Mouse (Mus musculus) G1E (cell line): ENCODE measurements around the gene Btd. TPM values are rescaled to one million over a fixed set of nuclear protein-coding genes. Genes with fewer than 3 reads are reported as not detected.
A peak's percentile ranks its signal among the peaks of the same experiment; 100 is the strongest.

Experiments
- ATAC-seq: 2 replicates; pipeline ENCODE4 v1.8.0; 2016; ENCODE audit warnings: mild to moderate bottlenecking; ENCODE audit not compliant: insufficient number of reproducible peaks, poor library complexity, low FRiP score, severe bottlenecking; ENCODE audit errors: extremely low read depth
- DNase-seq: peaks from one replicate; pipeline ENCODE4 v3.0.0; 2012; ENCODE audit warnings: low spot score
- H3K27me3 ChIP-seq: 2 replicates; pipeline ENCODE4 v1.6.1; 2012; ENCODE audit warnings: mild to moderate bottlenecking, low read length, inconsistent platforms; ENCODE audit not compliant: insufficient read depth
- H3K36me3 ChIP-seq: replicated peaks from 2 replicates; pipeline ENCODE3; 2012; ENCODE audit warnings: mild to moderate bottlenecking, inconsistent platforms
- H3K4me1 ChIP-seq: 2 replicates; pipeline ENCODE4 v1.6.1; 2012; ENCODE audit warnings: low read depth, low read length, inconsistent platforms, mixed read lengths; ENCODE audit not compliant: insufficient read depth
- H3K4me3 ChIP-seq: 2 replicates; pipeline ENCODE4 v1.5.1; 2012; ENCODE audit warnings: low read depth, mild to moderate bottlenecking, inconsistent platforms, low read length, moderate library complexity, mixed read lengths
- H3K9me3 ChIP-seq: replicated peaks from 2 replicates; pipeline ENCODE4 v1.6.1; 2012; ENCODE audit warnings: inconsistent platforms
- CTCF ChIP-seq: IDR thresholded peaks from 2 replicates; pipeline ENCODE4 v1.5.1; 2012; ENCODE audit warnings: low read depth, low read length, inconsistent platforms, mixed read lengths
- GATA1 ChIP-seq: IDR thresholded peaks from 2 replicates; pipeline ENCODE4 v1.6.1; 2012; ENCODE audit warnings: borderline replicate concordance, low read length, inconsistent platforms, mixed read lengths
- GATA2 ChIP-seq: IDR thresholded peaks from 2 replicates; pipeline ENCODE4 v1.6.1; 2012; ENCODE audit warnings: low read depth, low read length, inconsistent platforms, borderline replicate concordance
- POLR2AphosphoS5 ChIP-seq: IDR thresholded peaks from 2 replicates; pipeline ENCODE4 v1.6.1; 2012; ENCODE audit warnings: low read depth, low read length, inconsistent platforms; ENCODE audit not compliant: insufficient replicate concordance
- TAL1 ChIP-seq: conservative IDR thresholded peaks from 2 replicates; pipeline ENCODE4 v1.6.1; 2012; ENCODE audit warnings: low read depth, low read length, inconsistent platforms, mixed read lengths
- polyA plus RNA-seq: library from polyadenylated mRNA; stranded (reverse); fragments of >175 nt; gene quantifications from 2 replicates; pipeline ENCODE4 v1.2.3, GENCODE M21; 2012
- total RNA-seq, 2 experiments: library from RNA; stranded (forward) in 1 of 2; stranded (reverse) in 1 of 2; fragments of 200-1000 nt in 1 of 2; fragments of >200 nt in 1 of 2; fragmentation: Nextera tagmentation in 1 of 2; gene quantifications; 2 replicates each; pipeline ENCODE4 v1.2.3; 2014 to 2017

Btd gene
- total and polyA plus RNA-seq, 3 experiments = 4.2 to 17.1 (median 14.7) TPM

GRCm38 (mm10) chr14:31692536-31692935 lies 51.7 kb downstream of the Btd start:
- H3K4me3 ChIP-seq = no peak overlapping the region
- peaks cover 17% of the 10 kb centered on the region for H3K4me1 ChIP-seq
- DNase-seq (no peak), ATAC-seq (no peak)
- TF ChIP-seq GATA2 (no peak), TAL1 (no peak), POLR2AphosphoS5 (no peak), GATA1 (no peak), CTCF (no peak)
- H3K36me3 ChIP-seq = peaks cover 17% of the 10 kb centered on the region
- H3K27me3 ChIP-seq = no peaks in the 10 kb centered on the region
- no peaks in the 10 kb centered on the region for H3K9me3 ChIP-seq

- H3K4me1 ChIP-seq = peaks cover 24% of the 10 kb centered on the region
- H3K4me3 ChIP-seq = no peak overlapping the region
- no peak for DNase-seq
- ATAC-seq = no peak
- no peaks in the 10 kb centered on the region for H3K9me3 ChIP-seq
- H3K36me3 ChIP-seq = peaks cover 44% of the 10 kb centered on the region
- H3K27me3 ChIP-seq = no peaks in the 10 kb centered on the region
- TF ChIP-seq GATA2 (no peak), POLR2AphosphoS5 (no peak), TAL1 (no peak), CTCF (no peak), GATA1 (no peak)
Measured at GRCm38 (mm10) chr14:31696206-31696984, 55.6 kb downstream of the Btd start.

GRCm38 (mm10) chr14:31696985-31697303 lies 56.1 kb downstream of the Btd start:
- Histone ChIP-seq H3K36me3 (peaks cover 49% of the 10 kb centered on the region), H3K27me3 (no peaks in the 10 kb centered on the region), H3K4me3 (no peak overlapping the region), H3K9me3 (no peaks in the 10 kb centered on the region), H3K4me1 (peaks cover 24% of the 10 kb centered on the region)
- DNase-seq = no peak
- ATAC-seq = no peak
- TF ChIP-seq CTCF (no peak), TAL1 (no peak), GATA1 (no peak), POLR2AphosphoS5 (no peak), GATA2 (no peak)

- DNase-seq (no peak), ATAC-seq (no peak)
- Histone ChIP-seq H3K4me3 (no peak overlapping the region), H3K27me3 (no peaks in the 10 kb centered on the region), H3K9me3 (no peaks in the 10 kb centered on the region), H3K36me3 (peaks cover 53% of the 10 kb centered on the region), H3K4me1 (peaks cover 24% of the 10 kb centered on the region)
- no peak for TF ChIP-seq CTCF
- TF ChIP-seq GATA1 = no peak
- no peak for TF ChIP-seq TAL1
- no peak for TF ChIP-seq POLR2AphosphoS5
- no peak for TF ChIP-seq GATA2
Measured at GRCm38 (mm10) chr14:31697346-31697745, 56.5 kb downstream of the Btd start.

- Histone ChIP-seq H3K9me3 (no peaks in the 10 kb centered on the region), H3K4me1 (peaks cover 24% of the 10 kb centered on the region), H3K27me3 (no peaks in the 10 kb centered on the region), H3K36me3 (peaks cover 57% of the 10 kb centered on the region), H3K4me3 (no peak overlapping the region)
- no peak for TF ChIP-seq GATA1
- TF ChIP-seq POLR2AphosphoS5 = no peak
- TF ChIP-seq GATA2 = no peak
- no peak for TF ChIP-seq TAL1
- TF ChIP-seq CTCF = no peak
- DNase-seq (no peak), ATAC-seq (no peak)
Measured at GRCm38 (mm10) chr14:31697755-31698154, 56.9 kb downstream of the Btd start.

GRCm38 (mm10) chr14:31700376-31700775 lies 59.5 kb downstream of the Btd start:
- H3K4me1 ChIP-seq = peaks cover 20% of the 10 kb centered on the region
- no peaks in the 10 kb centered on the region for H3K9me3 ChIP-seq
- ATAC-seq (no peak), DNase-seq (no peak)
- H3K36me3 ChIP-seq = peaks cover 74% of the 10 kb centered on the region
- H3K4me3 ChIP-seq = no peak overlapping the region
- no peaks in the 10 kb centered on the region for H3K27me3 ChIP-seq
- TF ChIP-seq POLR2AphosphoS5 (no peak), CTCF (no peak), GATA2 (no peak), TAL1 (no peak), GATA1 (no peak)

GRCm38 (mm10) chr14:31709343-31709742 lies 68.5 kb downstream of the Btd start:
- no peak for DNase-seq
- H3K27me3 ChIP-seq = no peaks in the 10 kb centered on the region
- H3K36me3 ChIP-seq = peaks cover 52% of the 10 kb centered on the region
- no peak for TF ChIP-seq TAL1
- no peak for TF ChIP-seq GATA2
- no peak for TF ChIP-seq CTCF
- no peak for TF ChIP-seq GATA1
- TF ChIP-seq POLR2AphosphoS5 = no peak
- H3K4me3 ChIP-seq = no peak overlapping the region
- H3K4me1 ChIP-seq = peaks cover 28% of the 10 kb centered on the region
- ATAC-seq = peak; percentile 49
- H3K9me3 ChIP-seq = no peaks in the 10 kb centered on the region
